Mouse (Mus musculus) spleen, adult 10 weeks (tissue): ENCODE measurements around the gene Topors. TPM values are rescaled to one million over a fixed set of nuclear protein-coding genes. Genes with fewer than 3 reads are reported as not detected.

Experiments
- polyA plus RNA-seq: library from polyadenylated mRNA; stranded (reverse); fragments of 350-450 nt; fragmentation: Illumina TruSeq; extraction: RNeasy Lipid Tissue Mini Kit (QIAGEN cat#74804); gene quantifications from one replicate; pipeline ENCODE4 v1.2.3, GENCODE M21; 2015; ENCODE audit warnings: low replicate concordance; ENCODE audit not compliant: insufficient read depth

The Topors gene
- 35.6 TPM for polyA plus RNA-seq

GRCm38 (mm10) chr4:40269430-40270032, at the start of gene Topors, which contains the start of gene Smim27:
Topors (minus strand) TSS chr4:40269850.
Smim27 (plus strand) TSS chr4:40269579.

GRCm38 (mm10) chr4:40279276-40279900, 9.7 kb upstream of the Topors start, which contains the start of gene Ndufb6:
Ndufb6 (minus strand) TSS chr4:40279421.

DNA sequence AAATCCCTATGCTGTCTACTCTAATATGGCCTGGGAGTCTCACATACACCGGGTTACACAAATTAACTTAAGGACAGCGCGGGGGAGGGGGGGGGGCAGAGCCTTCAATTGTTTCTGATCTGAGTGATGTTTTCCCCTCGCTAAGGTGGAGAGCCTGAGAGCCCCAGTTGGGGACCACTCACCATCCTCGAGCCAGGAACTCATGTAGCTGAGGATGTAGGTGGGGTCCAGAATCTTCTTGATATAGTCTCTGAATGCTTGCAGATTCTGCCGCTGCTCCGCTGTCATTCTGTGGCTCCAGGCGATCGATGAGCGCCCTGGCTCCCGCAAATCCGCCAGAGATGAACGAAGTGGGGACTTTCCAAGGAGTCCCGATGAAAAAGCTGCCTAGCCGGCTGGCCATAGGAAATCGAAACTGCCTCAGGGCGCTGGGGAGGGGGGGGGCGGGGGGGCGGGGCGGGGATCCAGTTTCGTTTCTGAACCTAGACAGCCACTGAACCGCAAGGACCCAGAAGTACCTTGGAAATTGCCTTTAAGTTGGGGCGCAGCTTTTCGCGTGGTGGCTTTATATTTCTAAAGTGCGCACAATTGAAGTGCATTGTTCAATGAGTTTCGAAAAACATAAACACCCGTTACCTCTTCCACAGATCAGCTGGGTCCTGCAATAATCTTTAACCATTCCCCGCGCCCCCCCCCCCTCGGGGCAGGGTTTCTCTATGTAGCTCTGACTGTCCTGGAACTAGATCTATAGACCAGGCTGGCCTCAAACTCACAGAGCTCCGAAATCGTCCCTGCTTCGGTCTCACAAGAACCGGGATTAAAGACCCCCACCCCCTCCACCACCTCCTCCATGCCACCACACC, 30.0 kb downstream of the Topors start, which contains the start of gene Ddx58:
TSS of gene Ddx58 (minus strand) at position 420 of the 863 bp plus-strand sequence.

Other genes starting within 250 kb of the Topors start
- gene Aco1, start 126.8 kb downstream of the Topors start, polyA plus RNA-seq, result 20.1 TPM
- 121 TPM for gene Ddx58, start 30.0 kb downstream of the Topors start, polyA plus RNA-seq
- 11.9 TPM for gene Smim27, start 271 bp downstream of the Topors start, polyA plus RNA-seq
- gene Ndufb6, start 9.6 kb upstream of the Topors start, polyA plus RNA-seq, result 46.4 TPM
- gene Tmem215, start 202.3 kb upstream of the Topors start, polyA plus RNA-seq, result 7.7 TPM